Mouse (Mus musculus): ENCODE results near the gene Olfr1242. TPM values are rescaled to one million over a fixed set of nuclear protein-coding genes. Genes with fewer than 3 reads are reported as not detected.

Gene Olfr1242
- polyA plus RNA-seq (2015; fragmentation: Nextera tagmentation; extraction: Ambion mirVana), result not detected in 2 replicates

GRCm38 (mm10) chr2:89498235-89498634 is at the start of gene Olfr1242:
Gene Olfr1242 (minus strand): TSS chr2:89498335.
- Histone ChIP-seq H3K9ac (no peak within 1 kb of the TSS), H3K9me3 (no peaks in the 10 kb centered on the region), H3K36me3 (no peaks in the 10 kb centered on the region), H3K4me2 (no peak within 1 kb of the TSS), H3K4me1 (no peaks in the 10 kb centered on the region), H3K27me3 (no peaks in the 10 kb centered on the region), H3K27ac (no peak within 1 kb of the TSS), H3K4me3 (no peak within 1 kb of the TSS)
- WGBS, result 77% methylated on average over 1 of the region's 1 CpGs
- no peak for ATAC-seq (ENCODE audit: insufficient number of reproducible peaks, low FRiP score, low TSS enrichment, low read depth)

GRCm38 (mm10) chr2:89544516-89544915 is 46.4 kb upstream of the Olfr1242 start:
- no peaks in the 10 kb centered on the region for H3K4me1 ChIP-seq
- ATAC-seq (ENCODE audit: insufficient number of reproducible peaks, low FRiP score, low TSS enrichment, low read depth), result no peak
- H3K27me3 ChIP-seq, result no peaks in the 10 kb centered on the region
- no peak overlapping the region for H3K27ac ChIP-seq
- WGBS, result 52% methylated on average over 2 of the region's 2 CpGs
- no peaks in the 10 kb centered on the region for H3K9me3 ChIP-seq
- H3K4me2 ChIP-seq, result no peak overlapping the region
- H3K9ac ChIP-seq, result no peak overlapping the region
- H3K4me3 ChIP-seq, result no peak overlapping the region
- H3K36me3 ChIP-seq, result no peaks in the 10 kb centered on the region

GRCm38 (mm10) chr2:89539923-89540322 is 41.8 kb upstream of the Olfr1242 start:
- no peak for ATAC-seq (ENCODE audit: insufficient number of reproducible peaks, low FRiP score, low TSS enrichment, low read depth)
- no peaks in the 10 kb centered on the region for H3K4me1 ChIP-seq
- no peak overlapping the region for H3K9ac ChIP-seq
- H3K27me3 ChIP-seq, result no peaks in the 10 kb centered on the region
- H3K27ac ChIP-seq, result no peak overlapping the region
- H3K9me3 ChIP-seq, result no peaks in the 10 kb centered on the region
- no peak overlapping the region for H3K4me3 ChIP-seq
- WGBS, result 61% methylated on average over 1 of the region's 1 CpGs
- no peaks in the 10 kb centered on the region for H3K36me3 ChIP-seq
- no peak overlapping the region for H3K4me2 ChIP-seq

- Histone ChIP-seq H3K4me1 (no peaks in the 10 kb centered on the region), H3K9me3 (no peaks in the 10 kb centered on the region), H3K9ac (no peak within 1 kb of the TSS), H3K36me3 (no peaks in the 10 kb centered on the region), H3K4me3 (no peak within 1 kb of the TSS), H3K4me2 (no peak within 1 kb of the TSS), H3K27me3 (no peaks in the 10 kb centered on the region), H3K27ac (no peak within 1 kb of the TSS)
- ATAC-seq (ENCODE audit: insufficient number of reproducible peaks, low FRiP score, low TSS enrichment, low read depth), result no peak
- WGBS, result 84% methylated on average over 1 of the region's 1 CpGs
Measured at GRCm38 (mm10) chr2:89531387-89531786, 33.3 kb upstream of the Olfr1242 start, which contains the start of gene Olfr1243. Gene Olfr1243 (minus strand): TSS chr2:89531487.

GRCm38 (mm10) chr2:89487026-89487425 is 11.1 kb downstream of the Olfr1242 start, which contains the start of gene Olfr1241:
Gene Olfr1241 (minus strand): TSS chr2:89487126.
- H3K4me3 ChIP-seq, result no peak within 1 kb of the TSS
- H3K36me3 ChIP-seq, result no peaks in the 10 kb centered on the region
- H3K27me3 ChIP-seq, result no peaks in the 10 kb centered on the region
- H3K9me3 ChIP-seq, result no peaks in the 10 kb centered on the region
- no peak within 1 kb of the TSS for H3K4me2 ChIP-seq
- no peaks in the 10 kb centered on the region for H3K4me1 ChIP-seq
- no peak within 1 kb of the TSS for H3K27ac ChIP-seq
- no peak within 1 kb of the TSS for H3K9ac ChIP-seq
- ATAC-seq (ENCODE audit: insufficient number of reproducible peaks, low FRiP score, low TSS enrichment, low read depth), result no peak

- H3K27me3 ChIP-seq, result no peaks in the 10 kb centered on the region
- H3K4me3 ChIP-seq, result no peak within 1 kb of the TSS
- no peak within 1 kb of the TSS for H3K27ac ChIP-seq
- no peak for ATAC-seq (ENCODE audit: insufficient number of reproducible peaks, low FRiP score, low TSS enrichment, low read depth)
- no peaks in the 10 kb centered on the region for H3K36me3 ChIP-seq
- no peaks in the 10 kb centered on the region for H3K4me1 ChIP-seq
- 81% methylated on average over 3 of the region's 3 CpGs for WGBS
- H3K4me2 ChIP-seq, result no peak within 1 kb of the TSS
- H3K9me3 ChIP-seq, result no peaks in the 10 kb centered on the region
- H3K9ac ChIP-seq, result no peak within 1 kb of the TSS
Measured at GRCm38 (mm10) chr2:89442900-89443299, 55.2 kb downstream of the Olfr1242 start, which contains the start of gene Olfr1240. Gene Olfr1240 (minus strand): TSS chr2:89443000.

Other genes with a start within 250 kb of the Olfr1242 start
- not detected in 2 replicates for gene Olfr1228, start 244.3 kb downstream of the Olfr1242 start, polyA plus RNA-seq (2015; fragmentation: Nextera tagmentation; extraction: Ambion mirVana)
- not detected in 2 replicates for gene Olfr1229, start 210.3 kb downstream of the Olfr1242 start, polyA plus RNA-seq (2015; fragmentation: Nextera tagmentation; extraction: Ambion mirVana)
- gene Olfr1230, start 201.1 kb downstream of the Olfr1242 start, polyA plus RNA-seq (2015; fragmentation: Nextera tagmentation; extraction: Ambion mirVana), result not detected in 2 replicates
- gene Olfr1231, start 191.3 kb downstream of the Olfr1242 start, polyA plus RNA-seq (2015; fragmentation: Nextera tagmentation; extraction: Ambion mirVana), result not detected in 2 replicates
- gene Olfr1232, start 168.7 kb downstream of the Olfr1242 start, polyA plus RNA-seq (2015; fragmentation: Nextera tagmentation; extraction: Ambion mirVana), result not detected in 2 replicates
- gene Olfr1233, start 155.9 kb downstream of the Olfr1242 start, polyA plus RNA-seq (2015; fragmentation: Nextera tagmentation; extraction: Ambion mirVana), result not detected in 2 replicates
- not detected in 2 replicates for gene Olfr1234, start 133.5 kb downstream of the Olfr1242 start, polyA plus RNA-seq (2015; fragmentation: Nextera tagmentation; extraction: Ambion mirVana)
- not detected in 2 replicates for gene Olfr1238, start 88.7 kb downstream of the Olfr1242 start, polyA plus RNA-seq (2015; fragmentation: Nextera tagmentation; extraction: Ambion mirVana)
- gene Olfr1239, start 77.9 kb downstream of the Olfr1242 start, polyA plus RNA-seq (2015; fragmentation: Nextera tagmentation; extraction: Ambion mirVana), result not detected in 2 replicates
- not detected in 2 replicates for gene Olfr1240, start 55.3 kb downstream of the Olfr1242 start, polyA plus RNA-seq (2015; fragmentation: Nextera tagmentation; extraction: Ambion mirVana)
- gene Olfr1241, start 11.2 kb downstream of the Olfr1242 start, polyA plus RNA-seq (2015; fragmentation: Nextera tagmentation; extraction: Ambion mirVana), result not detected in 2 replicates
- not detected in 2 replicates for gene Olfr1243, start 33.2 kb upstream of the Olfr1242 start, polyA plus RNA-seq (2015; fragmentation: Nextera tagmentation; extraction: Ambion mirVana)
- gene Olfr1245, start 80.1 kb upstream of the Olfr1242 start, polyA plus RNA-seq (2015; fragmentation: Nextera tagmentation; extraction: Ambion mirVana), result not detected in 2 replicates
- not detected in 2 replicates for gene Olfr1246, start 94.8 kb upstream of the Olfr1242 start, polyA plus RNA-seq (2015; fragmentation: Nextera tagmentation; extraction: Ambion mirVana)
- not detected in 2 replicates for gene Olfr1247, start 115.8 kb upstream of the Olfr1242 start, polyA plus RNA-seq (2015; fragmentation: Nextera tagmentation; extraction: Ambion mirVana)
- not detected in 2 replicates for gene Olfr1248, start 119.9 kb upstream of the Olfr1242 start, polyA plus RNA-seq (2015; fragmentation: Nextera tagmentation; extraction: Ambion mirVana)
- gene Olfr1249, start 136.6 kb upstream of the Olfr1242 start, polyA plus RNA-seq (2015; fragmentation: Nextera tagmentation; extraction: Ambion mirVana), result not detected in 2 replicates
- not detected in 2 replicates for gene Olfr1250, start 163.1 kb upstream of the Olfr1242 start, polyA plus RNA-seq (2015; fragmentation: Nextera tagmentation; extraction: Ambion mirVana)
- not detected in 2 replicates for gene Olfr1251, start 173.6 kb upstream of the Olfr1242 start, polyA plus RNA-seq (2015; fragmentation: Nextera tagmentation; extraction: Ambion mirVana)
- not detected in 2 replicates for gene Olfr1252, start 226.7 kb upstream of the Olfr1242 start, polyA plus RNA-seq (2015; fragmentation: Nextera tagmentation; extraction: Ambion mirVana)

Data from limb, embryonic 15.5 days (tissue).